Mouse (Mus musculus): ENCODE data around the gene Prkar1a. TPM values are rescaled to one million over a fixed set of nuclear protein-coding genes. Genes with fewer than 3 reads are reported as not detected.
A peak's percentile ranks its signal among the peaks of the same experiment; 100 is the strongest.

Gene Prkar1a
- total RNA-seq, 2 experiments from 2014 or later: 309 to 323 TPM

- intact Hi-C loops (cut with DNase I): loop anchor here (2.0 to 5.0 kb wide), 2 partner anchors 49 to 596 kb away; no protein-coding TSS in a partner anchor
- no peak for DNase-seq
Observed at GRCm38 (mm10) chr11:109671136-109672020, 22.2 kb downstream of the Prkar1a start.

- no peak for DNase-seq
- intact Hi-C loops (cut with DNase I): loop anchor here (5.0 kb wide), 1 partner anchor 595 kb away; no protein-coding TSS in a partner anchor
Observed at GRCm38 (mm10) chr11:109672021-109672324, 22.8 kb downstream of the Prkar1a start.

GRCm38 (mm10) chr11:109672396-109672795, 23.2 kb downstream of the Prkar1a start:
- intact Hi-C loops (cut with DNase I): loop anchor here (5.0 kb wide), 1 partner anchor 595 kb away; no protein-coding TSS in a partner anchor
- DNase-seq: no peak

- peak; percentile 47 to 51 for DNase-seq
- intact Hi-C loops (cut with DNase I): loop anchor here (5.0 kb wide), 1 partner anchor 594 kb away; no protein-coding TSS in a partner anchor
Observed at GRCm38 (mm10) chr11:109672881-109673739, 23.9 kb downstream of the Prkar1a start.

- intact Hi-C loops (cut with DNase I): loop anchor here (5.0 kb wide), 1 partner anchor 594 kb away; no protein-coding TSS in a partner anchor
- no peak for DNase-seq
Observed at GRCm38 (mm10) chr11:109673741-109674140, 24.5 kb downstream of the Prkar1a start.

GRCm38 (mm10) chr11:109674542-109674941, 25.3 kb downstream of the Prkar1a start:
- intact Hi-C loops (cut with DNase I): loop anchor here (5.0 kb wide), 1 partner anchor 593 kb away; no protein-coding TSS in a partner anchor
- DNase-seq: no peak

GRCm38 (mm10) chr11:109675208-109675607, 26.0 kb downstream of the Prkar1a start:
- DNase-seq: no peak
- intact Hi-C loops (cut with DNase I): no loop called here

- intact Hi-C loops (cut with DNase I): no loop called here
- no peak for DNase-seq
Observed at GRCm38 (mm10) chr11:109675771-109676170, 26.6 kb downstream of the Prkar1a start.

GRCm38 (mm10) chr11:109676621-109677373, 27.6 kb downstream of the Prkar1a start:
- DNase-seq: no peak
- intact Hi-C loops (cut with DNase I): no loop called here

- DNase-seq: no peak
- intact Hi-C loops (cut with DNase I): no loop called here
Observed at GRCm38 (mm10) chr11:109678291-109678690, 29.1 kb downstream of the Prkar1a start.

- intact Hi-C loops (cut with DNase I): no loop called here
- DNase-seq: no peak
Observed at GRCm38 (mm10) chr11:109680934-109681333, 31.7 kb downstream of the Prkar1a start.

GRCm38 (mm10) chr11:109681556-109681955, 32.4 kb downstream of the Prkar1a start:
- intact Hi-C loops (cut with DNase I): no loop called here
- DNase-seq: no peak

- no peak for DNase-seq
- intact Hi-C loops (cut with DNase I): no loop called here
Observed at GRCm38 (mm10) chr11:109682221-109682620, 33.0 kb downstream of the Prkar1a start.

GRCm38 (mm10) chr11:109689539-109689938, 40.3 kb downstream of the Prkar1a start:
- DNase-seq: no peak
- intact Hi-C loops (cut with DNase I): no loop called here

GRCm38 (mm10) chr11:109692737-109693136, 43.5 kb downstream of the Prkar1a start:
- peak; percentile 48 to 57 for DNase-seq
- intact Hi-C loops (cut with DNase I): no loop called here

GRCm38 (mm10) chr11:109696519-109696918, 47.3 kb downstream of the Prkar1a start:
- no peak for DNase-seq
- intact Hi-C loops (cut with DNase I): no loop called here

- no peak for DNase-seq
- intact Hi-C loops (cut with DNase I): no loop called here
Observed at GRCm38 (mm10) chr11:109697089-109697643, 48.0 kb downstream of the Prkar1a start.

GRCm38 (mm10) chr11:109698740-109699139, 49.5 kb downstream of the Prkar1a start:
- no peak for DNase-seq
- intact Hi-C loops (cut with DNase I): no loop called here

- intact Hi-C loops (cut with DNase I): no loop called here
- no peak for DNase-seq
Observed at GRCm38 (mm10) chr11:109699784-109700183, 50.6 kb downstream of the Prkar1a start.

- intact Hi-C loops (cut with DNase I): no loop called here
- no peak for DNase-seq
Observed at GRCm38 (mm10) chr11:109700761-109701160, 51.6 kb downstream of the Prkar1a start.
